Mouse (Mus musculus) hindbrain, embryonic 12.5 days (tissue): ENCODE results near the gene Fer. TPM values are rescaled to one million over a fixed set of nuclear protein-coding genes. Genes with fewer than 3 reads are reported as not detected.

ENCODE experiments used
- ATAC-seq: fragments of 200-750 bp; cut with Nextera tagmentation; 2 replicates; pipeline ENCODE4 v1.8.0; 2017; ENCODE audit warnings: moderate TSS enrichment; ENCODE audit not compliant: low FRiP score
- H3K27ac ChIP-seq: fragments of 300-500 bp; sonication (generic); 2 replicates; pipeline ENCODE4 v1.5.1; 2016; ENCODE audit warnings: mild to moderate bottlenecking
- H3K27me3 ChIP-seq: fragments of 300-500 bp; sonication (generic); 2 replicates; pipeline ENCODE4 v1.6.1; 2016; ENCODE audit warnings: mild to moderate bottlenecking
- H3K36me3 ChIP-seq: fragments of 300-500 bp; sonication (generic); 2 replicates; pipeline ENCODE4 v1.6.1; 2016; ENCODE audit warnings: mild to moderate bottlenecking
- H3K4me1 ChIP-seq: fragments of 300-500 bp; sonication (generic); 2 replicates; pipeline ENCODE4 v1.6.1; 2016
- H3K4me2 ChIP-seq: fragments of 300-500 bp; sonication (generic); replicated peaks from 2 replicates; pipeline ENCODE4 v1.6.1; 2016; ENCODE audit warnings: mild to moderate bottlenecking
- H3K4me3 ChIP-seq: fragments of 300-500 bp; sonication (generic); 2 replicates; pipeline ENCODE4 v1.5.1; 2016; ENCODE audit warnings: mild to moderate bottlenecking
- H3K9ac ChIP-seq: fragments of 300-500 bp; sonication (generic); 2 replicates; pipeline ENCODE4 v1.6.1; 2016; ENCODE audit warnings: mild to moderate bottlenecking, moderate library complexity
- H3K9me3 ChIP-seq: fragments of 300-500 bp; sonication (generic); replicated peaks from 2 replicates; pipeline ENCODE4 v1.6.1; 2016; ENCODE audit warnings: mild to moderate bottlenecking
- WGBS: fragments of 180-500 bp; shearing (Covaris S2); methylation state at CpG from one replicate; pipeline ENCODE4 v1.1.7; 2016; 5-methylcytosine and 5-hydroxymethylcytosine counted together
- polyA plus RNA-seq: library from polyadenylated mRNA; unstranded; fragments of >200 nt; fragmentation: Nextera tagmentation; extraction: Ambion mirVana; gene quantifications from 2 replicates; pipeline ENCODE4 v1.2.1, GENCODE M21; 2016

The Fer gene
- polyA plus RNA-seq, 1 experiment from 2014 or later: 33.1 TPM

GRCm38 (mm10) chr17:64053636-64054035, 190.8 kb downstream of the Fer start:
- H3K9me3 ChIP-seq: no peaks in the 10 kb centered on the region
- no peak overlapping the region for H3K9ac ChIP-seq
- WGBS: 81% methylated on average over 11 of the region's 11 CpGs
- H3K4me1 ChIP-seq: no peaks in the 10 kb centered on the region
- no peak for ATAC-seq
- no peaks in the 10 kb centered on the region for H3K36me3 ChIP-seq
- H3K4me3 ChIP-seq: no peak overlapping the region
- no peak overlapping the region for H3K27ac ChIP-seq
- H3K4me2 ChIP-seq: no peak overlapping the region
- H3K27me3 ChIP-seq: no peaks in the 10 kb centered on the region

- no peaks in the 10 kb centered on the region for H3K36me3 ChIP-seq
- H3K4me2 ChIP-seq: no peak overlapping the region
- no peaks in the 10 kb centered on the region for H3K4me1 ChIP-seq
- no peak overlapping the region for H3K4me3 ChIP-seq
- H3K27me3 ChIP-seq: no peaks in the 10 kb centered on the region
- H3K9me3 ChIP-seq: no peaks in the 10 kb centered on the region
- ATAC-seq: no peak
- H3K9ac ChIP-seq: no peak overlapping the region
- H3K27ac ChIP-seq: no peak overlapping the region
These were observed 197.7 kb downstream of the Fer start for GRCm38 (mm10) chr17:64060529-64060928.

- no peak overlapping the region for H3K4me3 ChIP-seq
- H3K9ac ChIP-seq: no peak overlapping the region
- no peak overlapping the region for H3K4me2 ChIP-seq
- no peaks in the 10 kb centered on the region for H3K9me3 ChIP-seq
- H3K27me3 ChIP-seq: no peaks in the 10 kb centered on the region
- no peaks in the 10 kb centered on the region for H3K36me3 ChIP-seq
- no peaks in the 10 kb centered on the region for H3K4me1 ChIP-seq
- H3K27ac ChIP-seq: no peak overlapping the region
- WGBS: 96% methylated on average over 3 of the region's 3 CpGs
- ATAC-seq: no peak
These were observed 202.4 kb downstream of the Fer start for GRCm38 (mm10) chr17:64065243-64065642.

- no peak for ATAC-seq
- no peak overlapping the region for H3K4me3 ChIP-seq
- no peaks in the 10 kb centered on the region for H3K27me3 ChIP-seq
- no peak overlapping the region for H3K4me2 ChIP-seq
- H3K27ac ChIP-seq: no peak overlapping the region
- H3K9ac ChIP-seq: no peak overlapping the region
- 92% methylated on average over 7 of the region's 7 CpGs for WGBS
- no peaks in the 10 kb centered on the region for H3K9me3 ChIP-seq
- no peaks in the 10 kb centered on the region for H3K4me1 ChIP-seq
- no peaks in the 10 kb centered on the region for H3K36me3 ChIP-seq
These were observed 214.5 kb downstream of the Fer start for GRCm38 (mm10) chr17:64077392-64077791.

- no peaks in the 10 kb centered on the region for H3K9me3 ChIP-seq
- no peak overlapping the region for H3K9ac ChIP-seq
- 91% methylated on average over 5 of the region's 5 CpGs for WGBS
- no peaks in the 10 kb centered on the region for H3K27me3 ChIP-seq
- ATAC-seq: no peak
- no peaks in the 10 kb centered on the region for H3K4me1 ChIP-seq
- no peak overlapping the region for H3K4me3 ChIP-seq
- H3K27ac ChIP-seq: no peak overlapping the region
- no peaks in the 10 kb centered on the region for H3K36me3 ChIP-seq
- no peak overlapping the region for H3K4me2 ChIP-seq
These were observed 221.9 kb downstream of the Fer start for GRCm38 (mm10) chr17:64084751-64085150.

- no peak for ATAC-seq
- no peak overlapping the region for H3K4me2 ChIP-seq
- 89% methylated on average over 2 of the region's 2 CpGs for WGBS
These were observed 222.6 kb downstream of the Fer start for GRCm38 (mm10) chr17:64085493-64085892.

GRCm38 (mm10) chr17:64086875-64087608, 224.2 kb downstream of the Fer start:
- no peaks in the 10 kb centered on the region for H3K27me3 ChIP-seq
- no peaks in the 10 kb centered on the region for H3K4me1 ChIP-seq
- 88% methylated on average over 11 of the region's 11 CpGs for WGBS
- ATAC-seq: no peak
- no peak overlapping the region for H3K4me2 ChIP-seq
- H3K9ac ChIP-seq: no peak overlapping the region
- no peaks in the 10 kb centered on the region for H3K9me3 ChIP-seq
- no peak overlapping the region for H3K4me3 ChIP-seq
- no peak overlapping the region for H3K27ac ChIP-seq
- no peaks in the 10 kb centered on the region for H3K36me3 ChIP-seq

More at GRCm38 (mm10) chr17:64085493-64085892, 222.6 kb downstream of the Fer start:
- no peaks in the 10 kb centered on the region for H3K36me3 ChIP-seq
- no peak overlapping the region for H3K27ac ChIP-seq
- H3K27me3 ChIP-seq: no peaks in the 10 kb centered on the region
- H3K4me3 ChIP-seq: no peak overlapping the region
- H3K4me1 ChIP-seq: no peaks in the 10 kb centered on the region
- H3K9me3 ChIP-seq: no peaks in the 10 kb centered on the region
- no peak overlapping the region for H3K9ac ChIP-seq

- H3K27ac ChIP-seq: no peak overlapping the region
- no peak overlapping the region for H3K9ac ChIP-seq
- H3K4me2 ChIP-seq: no peak overlapping the region
- no peaks in the 10 kb centered on the region for H3K4me1 ChIP-seq
- 91% methylated on average over 3 of the region's 3 CpGs for WGBS
- H3K36me3 ChIP-seq: no peaks in the 10 kb centered on the region
- H3K4me3 ChIP-seq: no peak overlapping the region
- no peak for ATAC-seq
- no peaks in the 10 kb centered on the region for H3K27me3 ChIP-seq
- no peaks in the 10 kb centered on the region for H3K9me3 ChIP-seq
These were observed 225.0 kb downstream of the Fer start for GRCm38 (mm10) chr17:64087871-64088270.

GRCm38 (mm10) chr17:64093716-64094115, 230.9 kb downstream of the Fer start:
- no peaks in the 10 kb centered on the region for H3K36me3 ChIP-seq
- no peak overlapping the region for H3K27ac ChIP-seq
- no peak overlapping the region for H3K4me3 ChIP-seq
- WGBS: 87% methylated on average over 2 of the region's 2 CpGs
- H3K27me3 ChIP-seq: no peaks in the 10 kb centered on the region
- ATAC-seq: no peak
- H3K4me2 ChIP-seq: no peak overlapping the region
- H3K9me3 ChIP-seq: no peaks in the 10 kb centered on the region
- no peak overlapping the region for H3K9ac ChIP-seq
- H3K4me1 ChIP-seq: peaks cover 9% of the 10 kb centered on the region; the same call in 1 of the 2 replicates

- H3K27ac ChIP-seq: 0 out of 2 replicates have a peak overlapping the region, but pooled peaks have one; percentile 60
- no peak overlapping the region for H3K4me3 ChIP-seq
- H3K27me3 ChIP-seq: no peaks in the 10 kb centered on the region
- WGBS: 90% methylated on average over 3 of the region's 3 CpGs
- H3K36me3 ChIP-seq: no peaks in the 10 kb centered on the region
- peaks cover 10% of the 10 kb centered on the region; the same call in 1 of the 2 replicates for H3K4me1 ChIP-seq
- H3K9ac ChIP-seq: no peak overlapping the region
- no peak for ATAC-seq
- H3K9me3 ChIP-seq: no peaks in the 10 kb centered on the region
- no peak overlapping the region for H3K4me2 ChIP-seq
These were observed 233.9 kb downstream of the Fer start for GRCm38 (mm10) chr17:64096811-64097210.

GRCm38 (mm10) chr17:64097788-64098359, 235.0 kb downstream of the Fer start:
- 53% methylated on average over 5 of the region's 5 CpGs for WGBS
- Histone ChIP-seq H3K9me3 (no peaks in the 10 kb centered on the region), H3K27me3 (no peaks in the 10 kb centered on the region), H3K9ac (no peak overlapping the region), H3K36me3 (no peaks in the 10 kb centered on the region), H3K27ac (no peak overlapping the region), H3K4me2 (no peak overlapping the region), H3K4me3 (no peak overlapping the region), H3K4me1 (peaks cover 10% of the 10 kb centered on the region; the same call in 1 of the 2 replicates)
- peak; percentile 69 for ATAC-seq

- no peaks in the 10 kb centered on the region for H3K36me3 ChIP-seq
- 80% methylated on average over 6 of the region's 6 CpGs for WGBS
- ATAC-seq: no peak
These were observed 236.7 kb downstream of the Fer start for GRCm38 (mm10) chr17:64099395-64100171.

More at GRCm38 (mm10) chr17:64099395-64100171, 236.7 kb downstream of the Fer start:
- H3K4me3 ChIP-seq: no peak overlapping the region
- no peak overlapping the region for H3K4me2 ChIP-seq
- H3K9ac ChIP-seq: no peak overlapping the region
- no peaks in the 10 kb centered on the region for H3K27me3 ChIP-seq
- no peak overlapping the region for H3K27ac ChIP-seq
- H3K4me1 ChIP-seq: peaks cover 10% of the 10 kb centered on the region; the same call in 1 of the 2 replicates
- no peaks in the 10 kb centered on the region for H3K9me3 ChIP-seq
